Mouse (Mus musculus) MN1 (cell line): ENCODE data around the gene Prodh2.
A peak's percentile ranks its signal among the peaks of the same experiment; 100 is the strongest.
"Not testable (repeated sequence)": the region's sequence is repeated elsewhere in the genome, so short reads cannot be mapped to it uniquely, and the experiment has no call there.

ENCODE experiments used
- DNase-seq: peaks from one replicate; pipeline ENCODE4 v3.0.0-alpha.2; 2016; ENCODE audit warnings: low spot score

Gene Prodh2

DNA sequence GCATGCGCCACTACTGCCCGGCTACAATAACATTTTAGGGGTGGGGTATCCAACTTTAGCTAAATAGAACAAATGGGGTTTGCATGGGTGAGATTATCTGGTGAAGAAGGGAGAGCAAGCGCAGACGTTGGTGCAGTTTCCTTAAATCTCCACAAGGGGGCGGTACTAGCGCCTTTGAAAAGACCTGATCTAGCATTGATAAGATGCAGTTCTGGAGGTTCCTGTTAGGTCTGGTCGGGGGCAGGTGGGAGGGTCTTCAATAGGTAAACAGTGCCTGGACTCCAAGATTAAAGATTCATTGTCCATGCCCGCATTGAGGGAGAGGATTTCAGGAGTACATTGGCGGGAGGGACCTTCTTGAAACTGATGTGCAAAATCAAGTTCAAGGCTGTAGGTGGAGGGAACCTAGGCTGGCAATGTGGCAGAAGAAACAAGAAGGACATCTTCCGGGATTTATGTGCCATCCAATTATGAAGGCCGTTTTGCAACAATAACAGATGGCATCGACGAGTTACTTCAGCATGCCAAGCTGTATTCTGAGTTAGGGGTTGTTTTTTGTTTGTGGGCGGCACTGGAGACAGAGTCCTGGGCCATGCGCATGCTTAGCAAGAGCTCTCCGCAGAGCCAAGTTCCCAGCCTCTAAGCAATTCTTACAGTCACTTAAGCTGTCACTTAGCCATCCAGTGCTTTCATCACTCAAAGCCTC is 3.0 kb upstream of the Prodh2 start:
- peak; percentile 71 for DNase-seq

DNA sequence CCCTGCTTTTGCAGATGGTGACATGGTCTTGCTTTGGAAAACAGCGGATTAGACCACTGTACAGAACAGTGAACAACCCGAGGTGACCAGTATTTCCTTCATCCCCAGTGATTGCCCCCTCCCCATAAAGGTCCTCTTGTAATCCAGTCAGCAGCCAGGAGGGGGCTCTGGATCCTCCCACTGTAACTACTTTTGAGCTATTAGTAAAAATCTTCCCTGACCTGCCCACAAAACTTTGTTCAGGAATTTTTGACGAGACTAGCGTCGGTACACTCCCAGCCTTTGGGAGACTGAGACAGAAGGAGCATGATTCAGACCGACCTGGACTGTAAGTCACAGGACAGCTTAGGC is 2.5 kb upstream of the Prodh2 start:
- DNase-seq = no peak

DNA sequence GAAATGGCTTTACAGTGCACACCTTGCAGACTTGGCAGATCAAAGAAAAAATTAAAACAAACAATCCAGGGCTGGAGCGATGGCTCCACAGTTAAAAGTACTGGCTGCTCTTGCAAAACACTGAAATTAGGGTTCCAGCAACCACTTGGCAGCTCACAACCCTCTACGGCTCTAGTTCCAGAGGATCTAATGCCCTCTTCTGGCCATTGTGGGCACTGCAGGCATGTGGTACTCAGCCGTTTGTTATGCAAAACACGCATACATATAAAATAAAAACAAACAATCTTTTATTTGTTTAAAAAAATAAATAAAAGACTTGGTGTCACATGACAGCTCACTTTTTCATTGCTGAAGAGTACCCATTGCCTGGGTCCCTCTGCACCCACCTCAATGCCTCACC is 657 bp upstream of the Prodh2 start:
- peak; percentile 75 for DNase-seq

DNA sequence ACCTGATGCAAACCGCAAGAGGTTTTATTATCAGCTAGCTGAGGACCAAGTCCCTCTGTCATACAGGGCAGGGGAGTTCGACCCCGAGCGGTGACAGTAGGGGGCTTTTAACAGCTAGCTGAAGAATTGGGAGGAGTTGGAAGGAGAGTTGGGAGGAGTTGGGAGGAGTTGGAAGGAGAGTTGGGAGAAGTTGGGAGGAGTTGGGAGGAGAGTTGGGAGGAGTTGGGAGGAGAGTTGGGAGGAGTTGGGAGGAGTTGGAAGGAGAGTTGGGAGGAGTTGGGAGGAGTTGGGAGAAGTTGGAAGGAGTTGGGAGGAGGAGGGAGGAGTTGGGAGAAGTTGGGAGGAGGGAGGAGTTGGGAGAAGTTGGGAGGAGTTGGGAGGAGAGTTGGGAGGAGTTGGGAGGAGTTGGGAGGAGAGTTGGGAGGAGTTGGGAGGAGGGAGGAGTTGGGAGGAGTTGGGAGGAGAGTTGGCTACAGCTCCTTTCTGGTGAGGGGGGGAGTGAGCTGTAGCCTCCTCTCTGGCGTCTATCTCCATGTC is 2.2 kb downstream of the Prodh2 start:
- DNase-seq = not testable (repeated sequence)

DNA sequence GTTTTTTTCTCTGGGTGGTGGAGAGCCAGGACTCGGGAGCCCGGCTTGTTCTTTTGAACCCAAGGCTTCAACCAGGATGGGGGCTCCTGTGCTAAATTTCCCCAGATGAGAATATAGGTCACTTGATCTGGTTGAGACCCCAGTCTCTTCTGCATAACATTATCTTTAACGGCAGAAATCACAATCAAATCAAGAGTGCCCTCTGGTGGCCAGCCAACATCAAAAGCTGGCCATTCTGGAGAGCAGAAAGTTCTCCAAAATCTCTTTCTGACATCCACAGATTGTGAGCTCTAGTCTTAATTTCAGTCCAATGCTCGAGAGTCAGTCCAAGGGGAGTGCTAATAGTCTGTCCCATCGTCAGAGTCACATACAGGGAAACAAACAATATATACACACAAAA is 7.7 kb downstream of the Prodh2 start:
- not testable (repeated sequence) for DNase-seq

DNA sequence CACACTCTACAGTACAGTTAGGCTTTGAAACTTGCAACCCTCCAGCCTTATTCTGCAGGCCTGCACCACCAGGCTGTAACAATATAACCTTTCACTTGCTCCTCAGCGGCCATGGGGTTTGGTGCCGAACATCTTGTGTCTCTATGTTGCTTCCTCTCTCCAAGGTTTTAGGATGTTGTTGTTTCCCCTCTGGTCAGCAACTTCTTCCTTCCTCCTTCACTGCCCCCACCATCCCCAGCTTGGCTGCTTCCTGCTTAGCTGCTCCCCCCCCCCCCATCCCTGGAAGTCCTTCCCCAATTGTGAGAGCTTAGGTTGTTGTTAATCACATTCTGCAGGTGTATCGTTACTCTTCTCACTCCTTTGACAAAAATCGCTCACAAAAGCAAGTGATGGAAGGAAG is 14.6 kb downstream of the Prodh2 start:
- no peak for DNase-seq

DNA sequence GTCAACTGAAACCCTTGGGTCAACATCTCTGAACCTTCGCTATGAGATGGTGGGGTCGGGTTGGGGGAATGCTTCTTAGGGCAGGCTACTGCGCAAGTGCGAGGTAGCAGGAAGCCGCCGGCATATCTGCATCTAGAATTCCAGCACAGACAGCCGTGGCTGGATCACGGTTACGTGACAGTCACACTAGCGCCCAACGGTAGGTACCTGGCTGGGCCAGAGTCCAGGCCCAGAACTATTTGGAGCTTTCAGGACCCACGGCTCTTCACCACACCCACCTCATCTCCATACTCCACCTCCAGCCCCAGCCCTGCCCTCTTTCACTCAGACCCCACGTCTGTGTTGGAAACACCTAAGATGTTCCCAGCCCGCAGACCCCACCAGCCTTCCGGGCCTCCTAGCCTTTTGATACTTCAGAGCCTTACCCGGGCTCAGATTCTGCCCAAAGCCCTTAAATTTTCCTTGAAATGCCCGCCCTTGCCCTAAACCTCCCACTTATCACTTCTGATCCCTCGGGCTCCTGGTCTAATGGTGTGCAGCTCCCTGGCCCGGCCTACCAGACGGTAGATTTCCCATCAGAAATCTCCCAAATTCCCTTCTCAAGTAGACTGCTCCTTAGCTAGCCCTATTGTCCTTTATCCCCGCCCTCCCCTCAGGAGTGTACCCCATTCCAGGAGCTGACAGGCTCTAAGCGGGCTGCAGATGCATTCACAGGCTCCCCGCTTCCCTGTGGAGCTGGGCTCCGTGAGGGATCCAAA is 21.8 kb downstream of the Prodh2 start:
- DNase-seq = no peak

DNA sequence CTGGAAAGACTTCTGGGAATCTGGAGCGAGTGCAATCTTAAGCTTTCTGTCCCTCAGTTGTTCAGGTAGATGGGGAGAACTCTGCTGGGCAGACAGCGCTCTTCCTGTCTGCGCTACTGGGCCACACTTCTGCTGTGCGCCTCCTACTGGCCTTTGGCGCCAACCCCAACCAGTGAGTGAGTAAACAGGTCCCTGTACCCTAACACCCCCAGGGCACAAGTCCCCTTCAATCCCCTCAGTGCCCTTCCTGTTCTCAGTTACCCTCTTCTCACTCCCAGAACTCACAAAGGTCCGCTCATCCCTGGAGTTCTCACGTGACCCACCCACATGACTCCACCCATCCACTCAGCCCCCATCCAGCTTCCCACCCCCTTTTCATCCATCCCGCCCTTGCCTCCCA is 24.9 kb downstream of the Prodh2 start:
- no peak for DNase-seq

DNA sequence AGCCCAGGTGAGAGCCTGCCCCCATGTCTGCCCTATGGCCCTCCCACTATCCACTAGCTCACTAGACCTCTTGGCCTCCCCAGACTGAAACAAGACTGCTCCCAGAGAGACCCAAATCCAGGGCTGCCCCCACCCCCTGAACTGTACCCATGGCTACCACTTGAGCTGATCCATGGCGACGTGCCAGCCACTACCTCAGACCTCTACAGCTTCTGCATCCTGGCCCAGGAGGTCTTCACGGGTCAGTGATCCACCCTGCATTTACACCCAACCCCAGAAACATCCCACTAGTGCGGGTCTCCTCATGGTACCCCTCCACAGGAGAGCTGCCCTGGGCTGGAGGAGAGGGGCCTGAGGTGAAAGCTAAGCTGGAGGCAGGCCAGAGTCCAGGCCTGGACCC is 27.0 kb downstream of the Prodh2 start:
- DNase-seq = peak; percentile 48

DNA sequence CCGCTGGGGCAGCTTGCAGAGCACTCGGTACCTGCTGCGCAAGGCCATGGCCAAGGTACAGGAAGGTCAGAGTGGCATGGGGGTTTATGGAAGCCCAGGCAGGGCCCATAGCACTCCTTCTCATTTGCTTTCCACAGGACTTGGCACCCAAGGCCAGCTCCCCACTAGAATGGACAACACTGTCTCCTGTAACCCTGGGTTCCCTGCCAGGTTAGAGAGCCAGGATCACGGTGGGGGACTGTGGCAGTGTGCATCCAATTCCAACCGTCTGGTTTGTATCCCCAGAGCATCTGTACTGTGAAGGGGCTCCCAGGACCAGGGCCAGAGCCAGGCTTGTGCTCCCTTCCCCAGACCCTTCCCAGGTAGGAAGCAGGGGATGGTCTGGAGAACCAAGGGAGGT is 27.4 kb downstream of the Prodh2 start:
- no peak for DNase-seq

DNA sequence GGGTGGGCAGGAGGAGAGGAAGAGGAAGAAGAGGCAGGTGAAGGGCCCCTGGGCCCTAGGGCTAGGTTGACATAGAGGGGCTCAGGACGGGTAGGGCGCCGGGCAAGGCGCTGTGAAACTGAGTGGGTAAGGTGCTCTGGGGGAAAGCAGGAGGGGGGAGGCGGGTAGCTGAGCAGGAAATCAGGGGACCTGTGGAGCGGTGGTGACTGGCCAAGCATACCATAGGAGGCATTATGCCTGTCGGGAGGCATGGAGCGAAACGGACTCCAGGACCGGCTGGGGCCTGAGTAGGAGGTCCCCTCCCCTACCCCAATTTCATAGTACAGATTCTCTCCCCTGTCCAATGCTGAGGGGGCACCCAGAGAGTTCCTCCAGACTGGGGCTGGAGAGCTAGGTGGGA is 29.4 kb downstream of the Prodh2 start:
- no peak for DNase-seq

DNA sequence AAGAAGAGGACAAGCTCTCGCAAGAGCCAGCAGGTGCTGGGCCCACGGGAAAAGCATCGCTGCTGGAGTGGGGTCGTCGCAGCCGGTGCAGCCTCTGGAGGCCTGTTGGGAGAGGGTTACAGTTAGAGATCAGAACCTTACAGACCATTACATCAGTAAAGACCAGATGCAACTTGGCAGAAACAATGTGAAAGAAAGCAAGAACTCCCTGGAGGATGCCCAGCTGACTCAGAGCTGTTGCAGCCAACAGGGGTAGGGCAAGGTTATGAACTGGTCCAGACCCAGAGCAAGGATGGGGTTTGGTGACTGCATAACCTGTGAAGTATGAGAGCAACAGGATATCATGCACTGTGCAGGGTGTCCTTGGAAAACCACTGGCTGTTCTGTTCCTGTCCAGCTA is 31.1 kb downstream of the Prodh2 start:
- peak; percentile 94 for DNase-seq

DNA sequence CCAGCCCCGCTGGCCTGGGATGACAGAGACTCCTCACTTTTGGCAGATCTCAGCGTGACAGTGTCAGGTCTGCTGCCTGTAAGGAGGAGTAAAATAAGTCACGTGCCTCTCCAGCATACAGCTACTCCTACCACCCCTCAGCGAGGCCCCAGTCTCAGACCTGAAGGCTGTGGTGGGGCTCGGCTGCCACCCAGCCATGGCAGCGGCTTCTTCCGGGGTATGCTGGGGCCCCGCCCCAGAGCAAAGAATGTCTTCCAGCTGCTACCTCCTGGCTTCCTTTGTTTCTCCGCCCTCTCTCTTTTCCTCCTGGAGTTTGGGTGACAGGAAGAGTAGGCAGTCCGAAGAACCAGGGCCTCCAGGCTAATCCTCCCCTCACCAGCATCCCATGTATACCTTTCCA is 32.5 kb downstream of the Prodh2 start:
- no peak for DNase-seq

DNA sequence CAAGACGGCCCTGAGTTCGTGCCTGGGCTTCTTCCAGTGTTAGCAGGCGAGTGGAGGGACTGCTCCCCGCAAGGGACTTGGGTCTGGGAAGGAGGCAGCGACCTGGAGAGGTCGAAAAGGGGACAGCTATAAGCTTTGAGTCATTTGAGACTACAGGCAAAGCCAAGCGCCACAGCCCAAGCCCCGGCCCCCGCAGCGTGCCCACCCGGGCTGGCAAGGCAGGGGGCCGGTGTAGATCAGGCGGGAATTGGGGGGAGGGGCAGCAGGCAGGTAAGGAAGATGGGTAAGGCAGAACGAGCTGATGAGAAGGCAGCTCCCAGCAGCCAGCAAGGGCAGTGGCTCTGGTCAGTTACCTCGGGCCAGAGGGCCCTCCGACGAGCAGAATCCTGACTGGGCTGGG is 33.0 kb downstream of the Prodh2 start:
- no peak for DNase-seq

DNA sequence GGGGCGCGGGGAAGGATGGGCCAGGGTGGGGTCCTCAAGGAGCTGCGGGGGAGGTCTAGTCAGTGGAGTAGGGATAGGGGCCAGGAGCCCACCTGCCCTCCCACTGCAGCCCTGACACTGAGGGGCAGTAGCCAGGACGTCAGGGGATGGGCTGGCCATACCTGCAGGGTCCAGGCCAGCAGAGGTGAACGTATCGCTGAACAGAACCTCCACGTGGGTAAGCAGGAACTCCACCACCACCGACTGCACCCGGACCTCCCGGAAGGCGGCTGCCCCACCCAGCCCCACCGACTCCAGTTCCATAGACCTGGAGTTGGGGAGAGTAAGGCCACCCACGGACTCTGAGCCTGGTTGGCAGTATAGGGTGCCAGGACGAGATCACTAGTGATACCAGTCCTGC is 33.6 kb downstream of the Prodh2 start:
- no peak for DNase-seq

DNA sequence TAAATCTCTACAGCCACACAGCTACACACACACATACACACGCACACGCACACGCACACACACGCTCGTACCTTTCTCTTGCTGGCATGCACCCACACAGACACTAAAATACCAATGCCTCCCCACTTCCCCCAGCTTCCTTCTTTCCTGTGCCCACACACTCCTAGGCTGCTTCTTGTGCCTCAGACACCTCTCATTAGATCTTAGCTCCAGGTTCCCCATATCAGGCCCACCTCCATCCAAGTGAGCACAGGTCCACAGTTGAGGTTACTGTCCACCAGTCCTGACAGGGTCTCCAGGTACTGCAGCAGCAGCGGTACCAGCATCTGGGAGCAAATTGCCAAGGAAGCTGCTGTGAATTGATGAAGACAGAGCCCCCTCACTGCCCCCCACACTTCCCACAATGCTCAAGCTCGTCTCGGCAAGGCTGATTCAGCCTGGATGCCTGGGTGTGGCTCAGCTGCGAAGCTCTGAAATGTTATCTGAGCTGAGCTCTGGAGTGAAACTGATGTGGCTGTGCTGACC is 37.9 kb downstream of the Prodh2 start:
- DNase-seq = no peak

DNA sequence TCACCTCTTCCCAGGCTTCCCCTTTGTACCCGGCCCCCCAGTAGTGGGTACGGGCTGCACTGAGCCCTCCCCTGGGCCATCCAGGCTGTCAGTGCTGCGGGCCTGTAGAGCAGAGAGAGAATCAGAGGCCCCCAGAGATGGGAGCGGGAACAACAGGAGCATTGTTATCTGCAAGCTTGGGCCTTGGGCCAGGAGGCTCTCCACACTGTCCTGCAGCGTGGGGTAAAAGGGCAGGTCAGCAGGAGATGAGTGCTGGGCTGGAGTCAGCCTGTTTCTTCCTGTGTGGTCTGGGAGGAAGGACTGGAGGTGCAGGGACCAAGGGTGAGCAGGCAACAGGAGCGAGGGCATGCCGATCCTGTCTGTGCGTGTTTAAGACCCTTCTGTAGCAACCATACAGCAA is 39.5 kb downstream of the Prodh2 start:
- DNase-seq = peak; percentile 55

DNA sequence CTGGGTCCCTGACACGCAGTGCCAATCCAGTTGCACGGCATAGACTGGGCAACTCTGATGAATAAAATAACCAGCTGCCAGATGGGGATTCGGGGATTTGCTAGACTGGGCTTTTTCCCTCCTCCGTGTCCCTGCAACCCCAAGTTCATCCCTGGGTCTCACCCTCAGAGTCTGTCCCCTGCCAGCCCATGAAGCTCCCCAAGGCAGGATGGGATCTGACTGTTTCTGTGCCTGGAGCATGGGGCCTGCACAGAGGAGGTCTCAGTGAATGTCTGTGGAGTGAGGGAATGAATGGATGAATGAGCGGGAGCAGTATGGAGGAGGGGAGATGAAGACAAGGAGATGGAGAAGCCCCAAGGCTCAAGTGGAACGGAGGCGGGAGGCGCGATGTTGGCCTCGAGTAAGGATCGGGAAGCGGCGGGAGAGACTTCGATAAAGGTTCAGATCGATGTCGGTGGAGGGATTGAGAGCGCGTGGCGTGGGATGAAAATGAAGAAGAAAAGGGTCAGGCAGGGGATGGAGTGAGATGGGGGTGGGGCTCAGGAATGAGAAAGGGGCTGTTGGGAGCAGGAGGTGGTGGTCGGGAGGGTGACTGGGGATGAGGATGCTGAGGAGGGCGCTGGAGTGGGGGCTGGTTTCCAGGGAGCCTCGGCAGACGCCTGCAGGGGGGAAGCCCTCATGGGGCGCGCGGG is 40.7 kb downstream of the Prodh2 start:
- no peak for DNase-seq

DNA sequence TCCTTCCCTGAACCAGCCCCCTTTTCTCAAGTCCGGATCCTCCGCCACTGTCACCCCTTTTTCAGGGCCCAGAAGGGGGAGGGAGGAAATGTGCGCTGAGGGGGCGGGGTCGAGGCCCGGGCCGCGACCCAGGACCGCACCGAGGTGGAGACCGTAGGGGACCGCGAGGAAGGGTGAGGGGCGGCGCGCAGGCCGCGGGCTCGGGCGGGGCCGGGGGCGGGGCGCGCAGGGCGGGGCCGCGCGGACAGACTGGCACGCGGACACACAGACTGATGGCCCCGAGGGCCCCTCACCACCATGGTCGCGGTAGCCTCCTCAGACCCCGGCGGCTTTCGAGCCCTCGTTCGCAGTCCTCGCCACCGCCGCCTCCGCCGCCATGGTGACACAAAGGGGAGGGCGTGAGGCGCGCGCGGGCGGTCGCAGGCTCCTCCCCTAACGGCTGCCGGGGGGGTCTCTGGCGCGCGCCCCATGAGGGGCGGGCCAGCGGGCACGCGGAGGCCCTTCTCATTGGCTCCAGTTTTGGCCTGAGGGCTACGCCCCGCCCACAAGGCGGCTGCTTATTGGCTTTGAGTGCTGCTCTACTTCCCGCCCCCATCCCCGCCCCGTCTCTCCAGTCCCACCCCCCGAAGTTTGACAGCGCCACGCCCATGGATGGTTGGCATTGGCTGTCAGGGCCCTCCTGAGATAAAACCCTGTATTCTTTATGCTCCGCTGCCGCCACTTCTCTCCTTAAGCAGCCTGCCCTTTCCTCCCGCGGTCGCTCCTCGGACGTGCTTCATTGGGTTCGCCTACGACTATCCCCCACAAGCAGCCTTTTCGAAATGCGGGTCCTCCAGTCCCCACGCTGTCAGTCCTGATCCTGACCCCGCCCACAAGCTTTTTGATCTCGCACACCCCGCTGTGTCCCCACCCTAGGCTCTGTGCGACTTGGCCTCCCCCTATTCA is 41.5 kb downstream of the Prodh2 start, which contains the start of gene Arhgap33:
Arhgap33 (minus strand) TSS at position 428 of the 945 bp plus-strand sequence.
- DNase-seq = peak; percentile 96

DNA sequence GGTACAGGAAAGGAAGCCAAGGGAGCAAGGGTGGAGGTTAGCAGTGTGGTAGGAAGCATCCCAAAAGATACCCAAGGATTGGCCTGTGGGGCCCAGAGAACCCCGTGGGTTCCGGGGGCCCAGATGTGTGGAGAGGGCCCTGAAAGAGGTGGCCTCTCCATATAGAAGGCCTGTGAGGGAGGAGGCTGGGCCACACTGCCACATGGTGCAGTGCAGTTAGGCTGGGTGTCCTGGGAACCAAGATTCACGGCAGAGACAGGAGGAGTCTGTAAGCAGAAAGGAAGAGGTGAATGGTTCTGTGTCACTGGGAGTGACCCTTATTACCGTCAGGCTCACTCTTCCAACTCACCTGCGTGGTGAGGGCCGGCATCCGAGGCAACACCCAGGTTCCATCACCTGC is 47.1 kb downstream of the Prodh2 start:
- DNase-seq = no peak

DNA sequence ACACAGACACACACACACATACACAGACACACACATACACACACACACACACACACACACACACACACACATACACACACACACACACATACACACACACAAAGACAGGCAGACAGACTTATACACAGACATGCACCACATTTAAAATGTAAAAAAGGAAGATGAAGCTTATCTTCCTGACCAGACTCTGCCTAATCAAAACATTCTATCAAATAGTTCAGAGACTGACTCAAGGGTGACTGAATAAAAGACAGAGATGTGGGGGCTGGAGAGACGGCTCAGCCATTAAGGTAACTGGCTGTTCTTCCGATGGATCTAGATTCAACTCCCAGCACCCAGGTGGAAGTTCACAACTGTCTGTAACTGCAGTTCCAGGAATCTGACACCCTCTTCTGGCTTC is 50.9 kb downstream of the Prodh2 start:
- no peak for DNase-seq

DNA sequence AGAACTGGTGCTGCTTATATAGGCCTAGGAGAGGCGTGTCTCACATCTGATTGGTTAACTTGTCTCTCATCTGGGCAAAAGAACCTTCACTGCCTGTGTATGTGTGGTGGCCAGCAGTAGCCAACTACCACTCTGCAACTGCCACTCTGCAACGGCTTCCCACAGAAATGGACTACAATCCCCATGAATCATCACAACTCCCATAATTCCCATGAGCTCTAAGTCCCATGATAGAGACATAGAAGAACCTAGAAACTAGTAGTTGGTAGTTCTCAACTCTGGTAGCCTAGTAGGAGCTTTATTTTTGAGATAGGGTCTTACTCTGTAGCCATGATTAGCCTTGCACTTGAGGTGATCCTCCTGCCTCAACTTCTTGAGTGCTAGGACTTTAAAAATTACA is 56.5 kb downstream of the Prodh2 start:
- DNase-seq = no peak
